Mouse (Mus musculus): ENCODE data around the gene Prpf38a. TPM values are rescaled to one million over a fixed set of nuclear protein-coding genes. Genes with fewer than 3 reads are reported as not detected.

The Prpf38a gene
- 11.7 and 14.1 TPM in 2 replicates for polyA plus RNA-seq (2012; rRNA removed)

GRCm38 (mm10) chr4:108578840-108579742, at the start of gene Prpf38a, which contains the start of gene Orc1:
Gene Prpf38a, minus strand, starts transcription at chr4:108579336.
Gene Orc1, plus strand, starts transcription at chr4:108579423.
- Histone ChIP-seq H3K27ac (ENCODE audit: control insufficient read depth, insufficient read depth, low read depth, low read length) (peak within 1 kb of the TSS; percentile 69), H3K4me3 (ENCODE audit: control insufficient read depth, low read depth, low read length) (peak within 1 kb of the TSS; percentile 98), H3K4me1 (ENCODE audit: control insufficient read depth, insufficient read depth, low read length) (peaks cover 2% of the 10 kb centered on the region; the same call in 1 of the 2 replicates), H3K27me3 (ENCODE audit: control insufficient read depth, insufficient read depth, low read length) (no peaks in the 10 kb centered on the region), H3K36me3 (ENCODE audit: control insufficient read depth, insufficient read depth, low read length) (no peaks in the 10 kb centered on the region; the same call in 1 of the 2 replicates)
- TF ChIP-seq POLR2A (IDR thresholded peaks at IDR 0.05; ENCODE audit: control insufficient read depth, low read depth, low read length): peak; percentile 64; the same call in 1 of the 2 replicates
- no peak for TF ChIP-seq CTCF (IDR thresholded peaks at IDR 0.05; ENCODE audit: control insufficient read depth, insufficient read depth, insufficient replicate concordance, low read depth, low read length)

- H3K4me1 ChIP-seq (ENCODE audit: control insufficient read depth, insufficient read depth, low read length): no peaks in the 10 kb centered on the region
- H3K27ac ChIP-seq (ENCODE audit: control insufficient read depth, insufficient read depth, low read depth, low read length): no peak overlapping the region
- no peak overlapping the region for H3K4me3 ChIP-seq (ENCODE audit: control insufficient read depth, low read depth, low read length)
- TF ChIP-seq POLR2A (IDR thresholded peaks at IDR 0.05; ENCODE audit: control insufficient read depth, low read depth, low read length): no peak
- no peak for TF ChIP-seq CTCF (IDR thresholded peaks at IDR 0.05; ENCODE audit: control insufficient read depth, insufficient read depth, insufficient replicate concordance, low read depth, low read length)
- H3K36me3 ChIP-seq (ENCODE audit: control insufficient read depth, insufficient read depth, low read length): no peaks in the 10 kb centered on the region; the same call in none of the 2 replicates
- no peaks in the 10 kb centered on the region for H3K27me3 ChIP-seq (ENCODE audit: control insufficient read depth, insufficient read depth, low read length)
Measured at GRCm38 (mm10) chr4:108627066-108627465, 47.9 kb upstream of the Prpf38a start.

- Histone ChIP-seq H3K27ac (ENCODE audit: control insufficient read depth, insufficient read depth, low read depth, low read length) (no peak overlapping the region), H3K4me1 (ENCODE audit: control insufficient read depth, insufficient read depth, low read length) (peaks cover 11% of the 10 kb centered on the region), H3K36me3 (ENCODE audit: control insufficient read depth, insufficient read depth, low read length) (no peaks in the 10 kb centered on the region; the same call in 1 of the 2 replicates), H3K4me3 (ENCODE audit: control insufficient read depth, low read depth, low read length) (no peak overlapping the region), H3K27me3 (ENCODE audit: control insufficient read depth, insufficient read depth, low read length) (no peaks in the 10 kb centered on the region)
- TF ChIP-seq CTCF (IDR thresholded peaks at IDR 0.05; ENCODE audit: control insufficient read depth, insufficient read depth, insufficient replicate concordance, low read depth, low read length): peak; percentile 36; the same call in 1 of the 2 replicates
- TF ChIP-seq POLR2A (IDR thresholded peaks at IDR 0.05; ENCODE audit: control insufficient read depth, low read depth, low read length): no peak
Measured at GRCm38 (mm10) chr4:108621504-108621903, 42.4 kb upstream of the Prpf38a start.

- H3K4me3 ChIP-seq (ENCODE audit: control insufficient read depth, low read depth, low read length): peak overlapping the region; percentile 100
- H3K27me3 ChIP-seq (ENCODE audit: control insufficient read depth, insufficient read depth, low read length): no peaks in the 10 kb centered on the region
- peaks cover 11% of the 10 kb centered on the region for H3K4me1 ChIP-seq (ENCODE audit: control insufficient read depth, insufficient read depth, low read length)
- TF ChIP-seq POLR2A (IDR thresholded peaks at IDR 0.05; ENCODE audit: control insufficient read depth, low read depth, low read length) (no peak), CTCF (IDR thresholded peaks at IDR 0.05; ENCODE audit: control insufficient read depth, insufficient read depth, insufficient replicate concordance, low read depth, low read length) (no peak)
- H3K27ac ChIP-seq (ENCODE audit: control insufficient read depth, insufficient read depth, low read depth, low read length): peak overlapping the region; percentile 69
- no peaks in the 10 kb centered on the region; the same call in 1 of the 2 replicates for H3K36me3 ChIP-seq (ENCODE audit: control insufficient read depth, insufficient read depth, low read length)
Measured at GRCm38 (mm10) chr4:108620536-108620935, 41.4 kb upstream of the Prpf38a start.

- TF ChIP-seq CTCF (IDR thresholded peaks at IDR 0.05; ENCODE audit: control insufficient read depth, insufficient read depth, insufficient replicate concordance, low read depth, low read length) (no peak), POLR2A (IDR thresholded peaks at IDR 0.05; ENCODE audit: control insufficient read depth, low read depth, low read length) (peak; percentile 69)
- Histone ChIP-seq H3K27me3 (ENCODE audit: control insufficient read depth, insufficient read depth, low read length) (no peaks in the 10 kb centered on the region), H3K36me3 (ENCODE audit: control insufficient read depth, insufficient read depth, low read length) (no peaks in the 10 kb centered on the region; the same call in 1 of the 2 replicates), H3K4me3 (ENCODE audit: control insufficient read depth, low read depth, low read length) (peak within 1 kb of the TSS; percentile 100), H3K27ac (ENCODE audit: control insufficient read depth, insufficient read depth, low read depth, low read length) (peak within 1 kb of the TSS; percentile 69), H3K4me1 (ENCODE audit: control insufficient read depth, insufficient read depth, low read length) (peaks cover 11% of the 10 kb centered on the region)
Measured at GRCm38 (mm10) chr4:108619587-108620341, 40.6 kb upstream of the Prpf38a start, which contains the start of gene Cc2d1b. Gene Cc2d1b, plus strand, starts transcription at chr4:108619940.

GRCm38 (mm10) chr4:108619165-108619564, 40.0 kb upstream of the Prpf38a start:
- no peaks in the 10 kb centered on the region for H3K27me3 ChIP-seq (ENCODE audit: control insufficient read depth, insufficient read depth, low read length)
- peaks cover 11% of the 10 kb centered on the region for H3K4me1 ChIP-seq (ENCODE audit: control insufficient read depth, insufficient read depth, low read length)
- TF ChIP-seq CTCF (IDR thresholded peaks at IDR 0.05; ENCODE audit: control insufficient read depth, insufficient read depth, insufficient replicate concordance, low read depth, low read length): no peak
- TF ChIP-seq POLR2A (IDR thresholded peaks at IDR 0.05; ENCODE audit: control insufficient read depth, low read depth, low read length): no peak
- no peaks in the 10 kb centered on the region for H3K36me3 ChIP-seq (ENCODE audit: control insufficient read depth, insufficient read depth, low read length)
- H3K27ac ChIP-seq (ENCODE audit: control insufficient read depth, insufficient read depth, low read depth, low read length): peak overlapping the region; percentile 69
- peak overlapping the region; percentile 100 for H3K4me3 ChIP-seq (ENCODE audit: control insufficient read depth, low read depth, low read length)

Data from testis, adult 2 months (tissue).